Mouse (Mus musculus) kidney, embryonic 16.5 days (tissue): Measurements from ENCODE around the gene Bet1l. TPM values are rescaled to one million over a fixed set of nuclear protein-coding genes. Genes with fewer than 3 reads are reported as not detected.

Source experiments
- ATAC-seq: fragments of 200-750 bp; cut with Nextera tagmentation; 2 replicates; pipeline ENCODE4 v1.8.0; 2017; ENCODE audit warnings: moderate TSS enrichment; ENCODE audit not compliant: low FRiP score, low TSS enrichment
- H3K27ac ChIP-seq: fragments of 300-500 bp; sonication (generic); 2 replicates; pipeline ENCODE4 v1.5.1; 2014; ENCODE audit warnings: low read length
- H3K27me3 ChIP-seq: fragments of 300-500 bp; sonication (generic); 2 replicates; pipeline ENCODE4 v1.6.1; 2014; ENCODE audit warnings: low read length, control low read depth, mixed read lengths; ENCODE audit not compliant: insufficient read depth
- H3K36me3 ChIP-seq: fragments of 300-500 bp; sonication (generic); 2 replicates; pipeline ENCODE4 v1.6.1; 2014; ENCODE audit warnings: low read length, control low read depth, mixed read lengths; ENCODE audit not compliant: insufficient read depth
- H3K4me1 ChIP-seq: fragments of 300-500 bp; sonication (generic); 2 replicates; pipeline ENCODE4 v1.6.1; 2014; ENCODE audit warnings: low read length, control low read depth, mixed read lengths; ENCODE audit not compliant: insufficient read depth
- H3K4me2 ChIP-seq: fragments of 300-500 bp; sonication (generic); replicated peaks from 2 replicates; pipeline ENCODE4 v1.6.1; 2014; ENCODE audit warnings: low read depth, low read length
- H3K4me3 ChIP-seq: fragments of 300-500 bp; sonication (generic); 2 replicates; pipeline ENCODE4 v1.5.1; 2014; ENCODE audit warnings: mild to moderate bottlenecking, low read length
- H3K9ac ChIP-seq: fragments of 300-500 bp; sonication (generic); replicated peaks from 2 replicates; pipeline ENCODE4 v1.6.1; 2014; ENCODE audit warnings: low read length
- H3K9me3 ChIP-seq: fragments of 300-500 bp; sonication (generic); 2 replicates; pipeline ENCODE4 v1.6.1; 2016; ENCODE audit warnings: low read length, control low read depth
- WGBS: fragments of 180-500 bp; shearing (Covaris S2); extraction: QIAGEN DNeasy Blood & Tissue Kit; methylation state at CpG from one replicate; pipeline ENCODE4 v1.1.7; 2014; 5-methylcytosine and 5-hydroxymethylcytosine counted together
- polyA plus RNA-seq: library from polyadenylated mRNA; unstranded; fragments of >200 nt; fragmentation: Nextera tagmentation; extraction: Ambion mirVana; gene quantifications from 2 replicates; pipeline ENCODE4 v1.2.1, GENCODE M21; 2015

Bet1l gene
- polyA plus RNA-seq = 41.7 and 42.1 TPM in 2 replicates

DNA sequence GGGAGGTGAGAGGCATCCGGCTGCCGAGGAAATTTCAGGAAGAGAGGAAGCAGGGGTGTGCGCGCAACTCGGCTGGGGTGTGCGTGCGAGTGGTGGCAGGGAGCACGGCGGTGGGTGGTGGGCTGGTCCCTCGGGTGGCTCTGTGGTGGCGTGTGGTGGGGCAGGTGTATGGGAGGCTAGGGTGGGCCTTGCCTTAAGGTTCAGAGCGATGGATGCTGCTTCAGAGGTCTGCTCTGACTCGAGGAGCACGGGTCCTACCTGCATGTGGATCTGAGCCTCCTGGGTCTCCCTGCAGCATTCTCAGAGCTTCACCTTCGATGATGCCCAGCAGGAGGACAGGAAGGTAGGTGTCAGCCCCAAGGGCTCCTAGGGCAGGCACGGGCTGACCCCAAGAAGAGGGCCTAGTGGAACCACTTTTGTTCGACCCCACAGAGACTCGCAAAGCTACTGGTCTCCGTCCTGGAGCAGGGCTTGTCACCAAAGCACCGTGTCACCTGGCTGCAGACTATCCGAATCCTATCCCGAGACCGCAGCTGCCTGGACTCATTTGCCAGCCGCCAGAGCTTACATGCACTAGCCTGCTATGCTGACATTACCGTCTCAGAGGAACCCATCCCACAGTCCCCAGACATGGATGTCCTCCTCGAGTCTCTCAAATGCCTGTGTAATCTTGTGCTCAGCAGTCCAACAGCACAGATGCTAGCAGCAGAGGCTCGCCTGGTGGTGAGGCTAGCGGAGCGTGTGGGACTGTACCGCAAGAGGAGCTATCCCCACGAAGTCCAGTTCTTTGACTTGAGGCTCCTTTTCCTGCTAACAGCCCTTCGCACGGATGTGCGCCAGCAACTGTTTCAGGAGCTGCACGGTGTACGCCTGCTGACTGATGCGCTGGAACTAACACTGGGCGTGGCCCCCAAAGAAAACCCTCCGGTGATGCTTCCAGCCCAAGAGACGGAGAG lies at the start of gene Bet1l:
TSS of gene Bet1l (minus strand) at position 28 of the 956 bp plus-strand sequence.
- peak within 1 kb of the TSS; percentile 92 for H3K4me3 ChIP-seq
- H3K27ac ChIP-seq = peak within 1 kb of the TSS; percentile 91
- no peaks in the 10 kb centered on the region for H3K27me3 ChIP-seq
- ATAC-seq = peak; percentile 39; the same call in 1 of the 2 replicates
- H3K9ac ChIP-seq = peak within 1 kb of the TSS; percentile 93
- peak within 1 kb of the TSS; percentile 99 for H3K4me2 ChIP-seq
- H3K4me1 ChIP-seq = peaks cover 20% of the 10 kb centered on the region
- H3K9me3 ChIP-seq = no peaks in the 10 kb centered on the region
- H3K36me3 ChIP-seq = peaks cover 58% of the 10 kb centered on the region
- WGBS = 31% methylated on average over 40 of the region's 40 CpGs

GRCm38 (mm10) chr7:140907131-140907530 lies 49.8 kb upstream of the Bet1l start:
- Histone ChIP-seq H3K9ac (no peak overlapping the region), H3K27ac (no peak overlapping the region), H3K4me2 (no peak overlapping the region), H3K36me3 (no peaks in the 10 kb centered on the region), H3K4me3 (no peak overlapping the region), H3K27me3 (no peaks in the 10 kb centered on the region), H3K4me1 (peaks cover 7% of the 10 kb centered on the region; the same call in 1 of the 2 replicates), H3K9me3 (no peaks in the 10 kb centered on the region)
- no peak for ATAC-seq
- WGBS = 77% methylated on average over 13 of the region's 13 CpGs

DNA sequence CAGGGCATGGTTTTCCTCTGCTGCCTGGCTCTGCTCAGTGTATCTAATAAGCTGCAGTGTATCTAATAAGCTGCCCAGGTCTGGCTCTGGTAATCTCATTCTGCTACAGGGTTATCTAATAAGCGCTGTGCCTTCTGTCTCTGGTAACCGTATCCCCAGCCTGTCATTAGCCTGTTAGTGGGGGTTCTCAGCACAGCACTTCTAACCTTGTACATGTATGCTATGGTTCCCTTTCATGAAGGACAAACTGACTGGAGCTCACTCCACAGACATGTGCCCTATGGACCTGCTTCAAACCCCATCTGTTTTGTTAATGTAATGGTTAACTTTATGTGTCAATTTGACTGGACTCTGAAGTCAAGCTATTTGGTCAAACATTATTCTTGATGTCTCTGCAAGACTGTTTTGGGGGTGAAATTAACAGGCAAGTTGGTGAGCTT lies 48.3 kb upstream of the Bet1l start:
- Histone ChIP-seq H3K27ac (peak overlapping the region; percentile 55; the same call in 1 of the 2 replicates), H3K36me3 (no peaks in the 10 kb centered on the region), H3K4me2 (no peak overlapping the region), H3K9ac (no peak overlapping the region), H3K9me3 (no peaks in the 10 kb centered on the region), H3K27me3 (no peaks in the 10 kb centered on the region), H3K4me3 (no peak overlapping the region), H3K4me1 (peaks cover 7% of the 10 kb centered on the region; the same call in 1 of the 2 replicates)
- 75% methylated on average over 2 of the region's 2 CpGs for WGBS
- ATAC-seq = no peak

DNA sequence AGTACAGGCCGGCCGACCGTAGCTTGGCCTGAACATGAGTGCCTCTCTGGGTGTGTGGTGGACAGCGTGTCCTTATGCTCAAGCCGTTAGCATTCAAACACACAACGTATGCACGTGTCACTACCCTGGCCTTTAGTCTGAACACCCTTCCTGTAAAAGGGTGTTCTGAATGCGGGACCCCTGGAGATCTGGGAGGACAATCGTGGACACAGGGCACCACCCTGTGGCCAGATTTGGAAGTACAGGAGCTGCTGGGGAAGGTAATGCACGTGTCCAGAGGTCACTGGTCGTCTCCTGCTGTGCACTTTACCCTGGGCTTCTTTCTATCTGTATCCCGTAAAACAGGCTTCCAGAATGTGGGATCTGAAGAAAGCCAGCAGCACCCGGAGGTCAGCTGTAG lies 45.8 kb upstream of the Bet1l start:
- Histone ChIP-seq H3K36me3 (peaks cover 9% of the 10 kb centered on the region), H3K4me1 (peaks cover 4% of the 10 kb centered on the region; the same call in 1 of the 2 replicates), H3K4me3 (no peak overlapping the region), H3K27ac (no peak overlapping the region), H3K9ac (0 out of 2 replicates have a peak overlapping the region, but pooled peaks have one; percentile 31), H3K9me3 (no peaks in the 10 kb centered on the region), H3K27me3 (no peaks in the 10 kb centered on the region), H3K4me2 (no peak overlapping the region)
- 23% methylated on average over 13 of the region's 13 CpGs for WGBS
- peak; percentile 50; the same call in 1 of the 2 replicates for ATAC-seq

DNA sequence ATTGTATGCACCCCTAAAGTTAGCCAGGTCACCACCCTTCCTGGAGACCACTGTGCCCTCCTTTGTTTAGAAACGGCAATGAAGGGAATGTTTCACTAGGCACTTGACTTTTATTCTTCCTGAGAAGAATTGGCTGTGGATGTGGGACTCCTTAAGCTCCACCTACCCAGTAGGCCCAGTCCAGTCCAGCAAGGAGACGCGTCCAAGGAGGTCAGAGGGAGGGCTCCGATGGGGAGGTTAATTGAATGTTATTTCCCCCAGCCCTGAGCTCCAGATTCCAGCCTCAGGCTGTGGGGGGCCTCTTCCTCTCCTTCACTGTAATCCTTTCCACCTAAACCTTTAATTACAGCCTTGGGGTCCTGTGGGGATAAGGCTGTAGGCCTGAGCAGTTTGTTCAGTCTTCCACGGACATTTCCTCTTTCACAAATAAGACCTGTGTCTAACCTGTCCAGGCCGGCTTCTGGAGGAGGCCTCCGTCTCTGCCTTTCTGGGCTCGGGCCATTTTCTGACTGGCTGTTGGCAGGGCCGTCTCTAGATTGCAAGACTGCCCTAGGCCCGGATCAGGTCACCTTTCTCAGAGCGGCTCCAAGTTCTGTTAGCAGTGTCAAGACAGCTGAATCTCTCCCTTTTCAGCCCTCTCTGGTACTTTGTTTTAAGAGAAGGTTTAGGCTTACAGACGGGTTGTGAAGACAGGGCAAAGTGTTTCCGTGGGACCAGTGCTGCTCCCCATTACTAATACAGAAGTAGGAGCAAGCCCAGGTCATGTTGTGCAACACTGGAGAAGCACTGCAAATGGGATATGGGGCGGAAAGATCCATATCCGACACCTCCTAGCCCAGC lies 44.9 kb upstream of the Bet1l start:
- WGBS = 63% methylated on average over 15 of the region's 15 CpGs

GRCm38 (mm10) chr7:140900220-140900619 lies 42.8 kb upstream of the Bet1l start, which contains the start of gene Cox8b:
TSS of gene Cox8b (minus strand) at chr7:140900446.
- no peak for ATAC-seq
- Histone ChIP-seq H3K4me1 (peaks cover 4% of the 10 kb centered on the region; the same call in 1 of the 2 replicates), H3K4me2 (no peak within 1 kb of the TSS), H3K4me3 (no peak within 1 kb of the TSS), H3K9ac (no peak within 1 kb of the TSS; the same call in 1 of the 2 replicates), H3K27ac (no peak within 1 kb of the TSS), H3K27me3 (no peaks in the 10 kb centered on the region), H3K9me3 (no peaks in the 10 kb centered on the region), H3K36me3 (peaks cover 31% of the 10 kb centered on the region)
- WGBS = 51% methylated on average over 10 of the region's 10 CpGs

More for the DNA sequence above, 44.9 kb upstream of the Bet1l start:
- Histone ChIP-seq H3K27me3 (no peaks in the 10 kb centered on the region), H3K4me2 (no peak overlapping the region), H3K9me3 (no peaks in the 10 kb centered on the region), H3K36me3 (peaks cover 19% of the 10 kb centered on the region), H3K27ac (peak overlapping the region; percentile 20; the same call in 1 of the 2 replicates), H3K4me1 (peaks cover 4% of the 10 kb centered on the region; the same call in 1 of the 2 replicates), H3K4me3 (no peak overlapping the region), H3K9ac (0 out of 2 replicates have a peak overlapping the region, but pooled peaks have one; percentile 23)
- no peak for ATAC-seq

DNA sequence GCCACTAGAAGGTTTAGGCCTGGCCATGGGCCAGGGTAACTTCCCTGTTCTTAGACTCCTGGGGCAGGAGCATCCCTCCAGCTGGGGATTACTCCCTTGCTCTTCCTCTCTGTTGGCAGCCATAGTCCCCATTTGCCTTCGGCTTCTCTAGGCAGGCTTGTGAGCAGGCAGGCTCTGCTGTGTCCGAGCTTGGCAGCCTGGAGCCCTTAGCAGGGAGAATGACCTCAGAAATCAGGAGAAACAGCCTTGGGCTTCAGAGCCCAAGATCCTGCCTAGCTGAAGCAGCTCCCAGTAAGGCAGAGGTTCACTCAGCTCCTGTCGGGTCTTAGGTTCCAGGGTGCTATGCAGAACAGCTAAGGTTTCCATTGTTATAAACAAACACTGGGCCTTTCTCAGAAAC lies 41.7 kb upstream of the Bet1l start:
- H3K9me3 ChIP-seq = no peaks in the 10 kb centered on the region
- no peak overlapping the region for H3K4me2 ChIP-seq
- peaks cover 41% of the 10 kb centered on the region for H3K36me3 ChIP-seq
- no peaks in the 10 kb centered on the region for H3K27me3 ChIP-seq
- no peak overlapping the region for H3K27ac ChIP-seq
- no peak for ATAC-seq
- 80% methylated on average over 3 of the region's 3 CpGs for WGBS
- no peak overlapping the region for H3K4me3 ChIP-seq
- peaks cover 4% of the 10 kb centered on the region; the same call in 1 of the 2 replicates for H3K4me1 ChIP-seq
- H3K9ac ChIP-seq = no peak overlapping the region; the same call in 1 of the 2 replicates

GRCm38 (mm10) chr7:140897863-140898262 lies 40.5 kb upstream of the Bet1l start:
- H3K9me3 ChIP-seq = no peaks in the 10 kb centered on the region
- H3K4me1 ChIP-seq = peaks cover 1% of the 10 kb centered on the region; the same call in 1 of the 2 replicates
- WGBS = 81% methylated on average over 7 of the region's 7 CpGs
- no peaks in the 10 kb centered on the region for H3K27me3 ChIP-seq
- H3K36me3 ChIP-seq = peaks cover 49% of the 10 kb centered on the region
- no peak for ATAC-seq
- no peak overlapping the region for H3K27ac ChIP-seq
- no peak overlapping the region for H3K4me2 ChIP-seq
- H3K9ac ChIP-seq = no peak overlapping the region
- H3K4me3 ChIP-seq = no peak overlapping the region

DNA sequence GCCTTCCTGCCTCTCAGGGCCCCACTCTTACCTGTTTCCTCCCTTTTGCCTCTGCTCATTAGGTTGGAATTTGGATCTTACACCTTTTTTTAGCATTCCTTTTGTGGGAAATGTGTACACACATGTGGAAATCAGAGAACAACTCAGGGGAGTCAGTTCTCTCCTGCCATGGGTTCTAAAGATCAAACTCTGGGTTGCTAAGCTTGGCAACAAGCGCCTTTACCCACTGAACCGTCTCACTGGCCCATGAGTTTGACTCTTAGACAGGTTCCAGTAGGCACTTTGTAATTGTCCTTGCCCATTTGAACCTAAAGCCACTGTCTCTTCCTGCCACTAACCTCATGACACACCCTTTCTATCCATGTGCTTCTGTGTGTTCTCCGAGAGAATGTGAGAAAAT lies 37.2 kb upstream of the Bet1l start:
- H3K9me3 ChIP-seq = no peaks in the 10 kb centered on the region
- H3K27ac ChIP-seq = no peak overlapping the region
- no peak overlapping the region for H3K4me3 ChIP-seq
- no peak overlapping the region for H3K4me2 ChIP-seq
- peaks cover 67% of the 10 kb centered on the region for H3K36me3 ChIP-seq
- no peaks in the 10 kb centered on the region for H3K4me1 ChIP-seq
- ATAC-seq = no peak
- H3K9ac ChIP-seq = no peak overlapping the region
- 96% methylated on average over 3 of the region's 3 CpGs for WGBS
- H3K27me3 ChIP-seq = no peaks in the 10 kb centered on the region
